Mouse (Mus musculus): Measurements from ENCODE around the gene Atp6v0b. TPM values are rescaled to one million over a fixed set of nuclear protein-coding genes. Genes with fewer than 3 reads are reported as not detected.

Atp6v0b gene
- polyA plus RNA-seq, 1 experiment: 102 TPM

DNA sequence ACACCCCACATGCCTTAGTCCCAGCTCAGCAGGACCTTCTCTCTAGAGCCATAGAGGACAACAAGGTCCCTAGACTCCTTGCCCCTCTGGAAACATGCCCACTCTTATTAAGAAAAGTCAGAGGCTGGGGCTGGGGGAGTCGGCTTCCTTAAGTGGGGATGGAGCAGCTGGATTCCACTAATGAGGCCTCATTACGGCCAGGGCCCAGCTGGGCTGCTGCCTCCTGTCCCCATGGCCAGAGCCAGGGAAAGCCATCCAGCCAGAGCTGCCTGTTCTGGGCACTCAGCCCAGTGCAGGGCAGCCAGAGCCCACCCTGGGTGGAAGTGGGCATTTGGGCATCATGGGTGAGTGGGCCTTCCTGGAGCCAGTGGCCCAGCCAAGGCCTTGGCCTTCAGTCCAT, 40.1 kb downstream of the Atp6v0b start:
- Histone ChIP-seq H3K9me3 (replicated peaks; ENCODE audit: control insufficient read depth, insufficient read depth, low read length, poor library complexity, severe bottlenecking) (no peaks in the 10 kb centered on the region), H3K9ac (ENCODE audit: low read depth, poor library complexity, severe bottlenecking) (no peak overlapping the region), H3K4me3 (ENCODE audit: low read depth, low read length) (no peak overlapping the region), H3K36me3 (ENCODE audit: control insufficient read depth, insufficient read depth, low read length, poor library complexity, severe bottlenecking) (no peaks in the 10 kb centered on the region), H3K4me1 (ENCODE audit: control insufficient read depth, insufficient read depth, low read length) (no peaks in the 10 kb centered on the region), H3K27me3 (ENCODE audit: control insufficient read depth, insufficient read depth, low read length, poor library complexity, severe bottlenecking) (no peaks in the 10 kb centered on the region), H3K27ac (ENCODE audit: insufficient read depth, low read length) (no peak overlapping the region)
- TF ChIP-seq EP300 (IDR thresholded peaks at IDR 0.05; ENCODE audit: insufficient read depth, low read depth, low read length): no peak
- no peak for TF ChIP-seq CTCF (IDR thresholded peaks at IDR 0.05; ENCODE audit: low read depth, low read length)
- no peak for TF ChIP-seq POLR2A (IDR thresholded peaks at IDR 0.05; ENCODE audit: insufficient read depth, low read length)

DNA sequence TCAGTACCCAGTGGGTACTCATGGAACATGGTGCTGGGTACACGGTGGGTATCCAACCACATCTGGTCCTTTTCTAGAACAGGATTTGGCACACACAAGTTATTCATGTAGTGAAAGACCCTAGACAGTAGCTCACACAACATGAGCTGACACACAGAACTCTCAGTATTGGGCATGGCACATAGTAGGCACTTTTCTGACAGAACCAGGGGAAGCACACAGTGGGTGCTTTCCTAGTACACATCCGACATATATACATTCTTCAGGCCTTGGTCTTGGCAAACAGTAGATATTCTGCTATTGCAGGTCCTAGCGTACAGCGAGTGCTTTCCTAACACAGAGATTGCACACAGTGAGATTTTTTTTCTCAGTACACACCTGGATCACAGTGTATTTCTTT, 40.9 kb downstream of the Atp6v0b start:
- H3K27me3 ChIP-seq (ENCODE audit: control insufficient read depth, insufficient read depth, low read length, poor library complexity, severe bottlenecking): no peaks in the 10 kb centered on the region
- TF ChIP-seq EP300 (IDR thresholded peaks at IDR 0.05; ENCODE audit: insufficient read depth, low read depth, low read length) (no peak), POLR2A (IDR thresholded peaks at IDR 0.05; ENCODE audit: insufficient read depth, low read length) (no peak), CTCF (IDR thresholded peaks at IDR 0.05; ENCODE audit: low read depth, low read length) (no peak)
- H3K36me3 ChIP-seq (ENCODE audit: control insufficient read depth, insufficient read depth, low read length, poor library complexity, severe bottlenecking): no peaks in the 10 kb centered on the region
- no peaks in the 10 kb centered on the region for H3K4me1 ChIP-seq (ENCODE audit: control insufficient read depth, insufficient read depth, low read length)
- H3K27ac ChIP-seq (ENCODE audit: insufficient read depth, low read length): no peak overlapping the region
- H3K9me3 ChIP-seq (replicated peaks; ENCODE audit: control insufficient read depth, insufficient read depth, low read length, poor library complexity, severe bottlenecking): no peaks in the 10 kb centered on the region
- H3K4me3 ChIP-seq (ENCODE audit: low read depth, low read length): no peak overlapping the region
- H3K9ac ChIP-seq (ENCODE audit: low read depth, poor library complexity, severe bottlenecking): no peak overlapping the region

DNA sequence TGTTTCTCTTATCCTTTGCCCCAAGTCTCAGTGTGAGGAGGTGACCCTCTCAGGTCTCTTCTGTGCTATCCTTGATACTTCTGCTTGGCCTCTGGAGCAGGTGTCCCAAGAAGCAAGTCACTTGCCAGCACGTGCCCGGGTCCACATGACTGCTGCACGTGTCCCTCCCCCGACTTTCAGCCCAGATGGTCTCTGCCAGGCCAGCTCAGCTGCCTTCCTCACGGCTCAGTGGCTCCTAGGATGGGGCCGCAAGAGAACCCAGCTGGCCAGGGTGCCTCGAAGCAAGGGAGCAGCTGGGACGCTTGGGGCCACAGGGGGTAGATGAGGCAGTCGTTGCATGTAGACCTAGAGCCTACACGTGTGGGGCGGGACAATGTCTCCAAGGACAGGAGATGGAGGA, 41.8 kb downstream of the Atp6v0b start:
- TF ChIP-seq POLR2A (IDR thresholded peaks at IDR 0.05; ENCODE audit: insufficient read depth, low read length) (no peak), CTCF (IDR thresholded peaks at IDR 0.05; ENCODE audit: low read depth, low read length) (no peak), EP300 (IDR thresholded peaks at IDR 0.05; ENCODE audit: insufficient read depth, low read depth, low read length) (no peak)
- no peaks in the 10 kb centered on the region for H3K9me3 ChIP-seq (replicated peaks; ENCODE audit: control insufficient read depth, insufficient read depth, low read length, poor library complexity, severe bottlenecking)
- H3K4me3 ChIP-seq (ENCODE audit: low read depth, low read length): no peak overlapping the region
- no peaks in the 10 kb centered on the region for H3K4me1 ChIP-seq (ENCODE audit: control insufficient read depth, insufficient read depth, low read length)
- H3K27ac ChIP-seq (ENCODE audit: insufficient read depth, low read length): no peak overlapping the region
- H3K36me3 ChIP-seq (ENCODE audit: control insufficient read depth, insufficient read depth, low read length, poor library complexity, severe bottlenecking): no peaks in the 10 kb centered on the region
- no peaks in the 10 kb centered on the region for H3K27me3 ChIP-seq (ENCODE audit: control insufficient read depth, insufficient read depth, low read length, poor library complexity, severe bottlenecking)
- no peak overlapping the region for H3K9ac ChIP-seq (ENCODE audit: low read depth, poor library complexity, severe bottlenecking)

DNA sequence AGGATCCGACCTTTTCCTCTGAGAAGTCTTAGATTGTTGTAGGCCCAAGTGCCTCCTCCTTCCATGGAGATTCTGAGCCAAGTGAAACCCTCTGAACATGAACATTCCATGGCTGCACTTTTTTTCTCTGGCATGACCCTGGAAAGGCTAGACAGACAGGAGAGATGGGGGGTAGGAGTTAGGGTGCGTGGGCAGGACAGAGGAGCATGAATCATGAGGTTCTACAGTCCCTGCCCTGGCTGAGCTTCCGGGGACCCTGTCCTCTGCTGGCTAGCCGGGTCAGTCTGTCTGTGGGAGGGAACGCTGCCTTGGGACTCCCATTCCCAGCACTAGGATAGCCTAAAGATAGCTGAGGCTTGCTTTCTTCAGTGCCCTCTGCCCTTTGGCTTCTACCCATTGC, 42.7 kb downstream of the Atp6v0b start:
- Histone ChIP-seq H3K36me3 (ENCODE audit: control insufficient read depth, insufficient read depth, low read length, poor library complexity, severe bottlenecking) (no peaks in the 10 kb centered on the region), H3K9me3 (replicated peaks; ENCODE audit: control insufficient read depth, insufficient read depth, low read length, poor library complexity, severe bottlenecking) (no peaks in the 10 kb centered on the region), H3K27ac (ENCODE audit: insufficient read depth, low read length) (no peak overlapping the region), H3K4me3 (ENCODE audit: low read depth, low read length) (no peak overlapping the region), H3K27me3 (ENCODE audit: control insufficient read depth, insufficient read depth, low read length, poor library complexity, severe bottlenecking) (no peaks in the 10 kb centered on the region), H3K4me1 (ENCODE audit: control insufficient read depth, insufficient read depth, low read length) (no peaks in the 10 kb centered on the region), H3K9ac (ENCODE audit: low read depth, poor library complexity, severe bottlenecking) (no peak overlapping the region)
- TF ChIP-seq POLR2A (IDR thresholded peaks at IDR 0.05; ENCODE audit: insufficient read depth, low read length): no peak
- TF ChIP-seq CTCF (IDR thresholded peaks at IDR 0.05; ENCODE audit: low read depth, low read length): no peak
- no peak for TF ChIP-seq EP300 (IDR thresholded peaks at IDR 0.05; ENCODE audit: insufficient read depth, low read depth, low read length)

DNA sequence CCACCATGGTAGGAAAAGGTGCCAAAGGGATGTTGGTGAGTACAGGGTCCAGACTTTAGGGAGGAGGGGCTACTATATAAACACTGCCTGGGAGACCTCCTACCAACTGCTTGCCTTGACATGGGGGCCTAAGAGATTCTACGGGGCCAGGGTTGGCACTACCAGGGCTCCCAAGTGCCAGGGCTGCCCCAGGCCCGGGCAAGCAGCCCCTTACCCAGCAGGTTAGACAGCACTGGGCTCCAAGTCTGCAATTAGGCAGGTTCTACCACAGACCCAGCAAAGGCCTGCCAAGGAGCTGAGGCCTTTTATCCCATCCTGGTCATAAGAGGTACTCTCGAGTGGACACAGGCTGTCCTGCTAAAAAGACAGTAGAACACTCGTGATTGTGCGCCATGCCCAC, 44.0 kb downstream of the Atp6v0b start:
- TF ChIP-seq EP300 (IDR thresholded peaks at IDR 0.05; ENCODE audit: insufficient read depth, low read depth, low read length): no peak
- TF ChIP-seq CTCF (IDR thresholded peaks at IDR 0.05; ENCODE audit: low read depth, low read length): no peak
- TF ChIP-seq POLR2A (IDR thresholded peaks at IDR 0.05; ENCODE audit: insufficient read depth, low read length): no peak
- Histone ChIP-seq H3K27me3 (ENCODE audit: control insufficient read depth, insufficient read depth, low read length, poor library complexity, severe bottlenecking) (no peaks in the 10 kb centered on the region), H3K27ac (ENCODE audit: insufficient read depth, low read length) (no peak overlapping the region), H3K9me3 (replicated peaks; ENCODE audit: control insufficient read depth, insufficient read depth, low read length, poor library complexity, severe bottlenecking) (no peaks in the 10 kb centered on the region), H3K4me1 (ENCODE audit: control insufficient read depth, insufficient read depth, low read length) (no peaks in the 10 kb centered on the region), H3K9ac (ENCODE audit: low read depth, poor library complexity, severe bottlenecking) (no peak overlapping the region), H3K4me3 (ENCODE audit: low read depth, low read length) (no peak overlapping the region), H3K36me3 (ENCODE audit: control insufficient read depth, insufficient read depth, low read length, poor library complexity, severe bottlenecking) (no peaks in the 10 kb centered on the region)

DNA sequence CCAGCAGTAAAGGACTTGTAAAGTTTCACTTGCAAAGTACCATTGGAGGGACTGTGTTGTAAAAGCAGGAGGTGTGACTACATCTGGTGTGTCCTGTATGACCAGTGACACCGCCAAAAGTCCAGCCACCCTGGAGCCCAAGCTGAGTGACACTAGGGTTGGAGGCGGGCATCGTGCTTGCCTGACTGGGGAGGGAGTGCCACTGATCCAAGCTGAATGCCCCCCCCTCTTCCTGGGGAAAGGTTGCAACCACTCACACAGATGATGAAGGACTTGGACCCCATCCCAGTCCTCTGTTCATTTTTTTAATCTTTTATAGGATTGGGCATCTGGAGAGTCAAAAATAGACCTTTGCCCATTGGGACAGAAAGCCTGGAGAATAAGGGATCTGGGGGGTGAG, 45.6 kb downstream of the Atp6v0b start:
- no peak for TF ChIP-seq POLR2A (IDR thresholded peaks at IDR 0.05; ENCODE audit: insufficient read depth, low read length)
- no peak for TF ChIP-seq CTCF (IDR thresholded peaks at IDR 0.05; ENCODE audit: low read depth, low read length)
- TF ChIP-seq EP300 (IDR thresholded peaks at IDR 0.05; ENCODE audit: insufficient read depth, low read depth, low read length): no peak
- Histone ChIP-seq H3K9me3 (replicated peaks; ENCODE audit: control insufficient read depth, insufficient read depth, low read length, poor library complexity, severe bottlenecking) (no peaks in the 10 kb centered on the region), H3K9ac (ENCODE audit: low read depth, poor library complexity, severe bottlenecking) (no peak overlapping the region), H3K27me3 (ENCODE audit: control insufficient read depth, insufficient read depth, low read length, poor library complexity, severe bottlenecking) (no peaks in the 10 kb centered on the region), H3K4me3 (ENCODE audit: low read depth, low read length) (no peak overlapping the region), H3K27ac (ENCODE audit: insufficient read depth, low read length) (no peak overlapping the region), H3K36me3 (ENCODE audit: control insufficient read depth, insufficient read depth, low read length, poor library complexity, severe bottlenecking) (no peaks in the 10 kb centered on the region), H3K4me1 (ENCODE audit: control insufficient read depth, insufficient read depth, low read length) (no peaks in the 10 kb centered on the region)
